Mouse (Mus musculus): ENCODE results near the gene Psmd12.

Psmd12 gene

GRCm38 (mm10) chr11:107509631-107510338, 30.5 kb downstream of the Psmd12 start:
- DNase-seq (ENCODE audit: extremely low read depth, low read depth): peak; percentile 25

GRCm38 (mm10) chr11:107510362-107511269, 31.3 kb downstream of the Psmd12 start:
- DNase-seq (ENCODE audit: extremely low read depth, low read depth): peak; percentile 49

DNA sequence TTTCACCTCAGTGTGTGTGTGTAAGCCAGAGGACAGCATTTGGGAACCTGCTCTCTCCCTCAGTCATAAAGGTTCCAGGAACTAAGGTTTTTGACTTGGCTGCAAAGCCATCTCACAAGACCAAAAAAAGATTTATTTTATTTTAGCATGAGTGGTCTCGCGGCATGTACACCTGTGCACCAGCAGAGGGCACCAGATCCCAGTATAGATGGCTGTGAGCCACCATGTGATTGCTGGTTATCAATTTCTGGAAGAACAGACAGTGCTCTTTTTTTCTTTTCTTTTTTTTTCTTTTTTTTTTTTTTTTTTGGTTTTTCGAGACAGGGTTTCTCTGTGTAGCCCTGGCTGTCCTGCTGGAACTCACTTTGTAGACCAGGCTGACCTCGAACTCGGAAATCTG, 32.7 kb downstream of the Psmd12 start:
- peak; percentile 63 for DNase-seq (ENCODE audit: extremely low read depth, low read depth)

- DNase-seq (ENCODE audit: extremely low read depth, low read depth): no peak
Measured at GRCm38 (mm10) chr11:107513047-107513446, 33.8 kb downstream of the Psmd12 start.

GRCm38 (mm10) chr11:107516387-107516786, 37.1 kb downstream of the Psmd12 start:
- no peak for DNase-seq (ENCODE audit: extremely low read depth, low read depth)

GRCm38 (mm10) chr11:107518645-107519429, 39.6 kb downstream of the Psmd12 start:
- no peak for DNase-seq (ENCODE audit: extremely low read depth, low read depth)

DNA sequence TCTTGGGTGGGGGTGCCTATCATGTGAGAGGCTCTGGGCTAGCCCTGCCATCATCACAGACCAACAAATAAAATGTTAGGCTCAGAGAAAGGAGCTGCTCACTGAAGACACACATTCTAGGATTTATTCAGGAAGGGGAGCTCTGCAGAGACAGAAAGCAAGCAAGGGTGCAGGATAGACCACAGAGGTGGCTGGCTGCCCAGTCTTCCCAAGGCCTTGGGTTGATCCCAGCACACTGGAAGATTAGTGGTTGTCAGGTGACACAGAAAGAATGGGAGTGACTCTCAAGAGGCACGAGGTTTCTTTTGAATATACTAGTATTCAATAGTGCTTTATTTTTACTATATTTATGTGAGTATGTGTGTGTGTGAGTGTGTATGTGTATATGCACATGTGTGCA, 41.9 kb downstream of the Psmd12 start:
- DNase-seq (ENCODE audit: extremely low read depth, low read depth): no peak

GRCm38 (mm10) chr11:107524966-107525365, 45.7 kb downstream of the Psmd12 start:
- no peak for DNase-seq (ENCODE audit: extremely low read depth, low read depth)

- DNase-seq (ENCODE audit: extremely low read depth, low read depth): no peak
Measured at GRCm38 (mm10) chr11:107527632-107528031, 48.3 kb downstream of the Psmd12 start.

DNA sequence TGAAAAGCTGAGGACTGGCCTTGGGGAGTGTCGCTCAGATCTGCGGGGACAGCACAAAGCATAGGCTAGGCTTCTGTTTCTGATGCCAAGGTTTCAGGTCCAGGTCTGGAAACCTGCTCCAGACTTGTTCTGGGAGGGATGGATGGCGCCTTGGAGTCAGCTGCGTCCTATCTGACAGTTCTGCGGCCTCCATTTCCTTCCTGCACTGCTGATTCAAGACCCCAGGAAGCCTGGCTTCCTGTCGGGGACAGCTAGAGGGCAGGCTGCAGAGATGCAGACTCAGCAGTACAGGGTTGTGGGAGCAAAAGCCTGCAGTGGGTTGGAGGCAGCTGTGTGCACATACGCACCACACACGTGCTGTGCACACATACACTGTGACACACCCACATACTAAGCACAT, 50.0 kb downstream of the Psmd12 start:
- DNase-seq (ENCODE audit: extremely low read depth, low read depth): no peak

GRCm38 (mm10) chr11:107531445-107531844, 52.2 kb downstream of the Psmd12 start:
- no peak for DNase-seq (ENCODE audit: extremely low read depth, low read depth)

GRCm38 (mm10) chr11:107532271-107532670, 53.0 kb downstream of the Psmd12 start:
- DNase-seq (ENCODE audit: extremely low read depth, low read depth): no peak

- DNase-seq (ENCODE audit: extremely low read depth, low read depth): no peak
Measured at GRCm38 (mm10) chr11:107538994-107539393, 59.7 kb downstream of the Psmd12 start.

DNA sequence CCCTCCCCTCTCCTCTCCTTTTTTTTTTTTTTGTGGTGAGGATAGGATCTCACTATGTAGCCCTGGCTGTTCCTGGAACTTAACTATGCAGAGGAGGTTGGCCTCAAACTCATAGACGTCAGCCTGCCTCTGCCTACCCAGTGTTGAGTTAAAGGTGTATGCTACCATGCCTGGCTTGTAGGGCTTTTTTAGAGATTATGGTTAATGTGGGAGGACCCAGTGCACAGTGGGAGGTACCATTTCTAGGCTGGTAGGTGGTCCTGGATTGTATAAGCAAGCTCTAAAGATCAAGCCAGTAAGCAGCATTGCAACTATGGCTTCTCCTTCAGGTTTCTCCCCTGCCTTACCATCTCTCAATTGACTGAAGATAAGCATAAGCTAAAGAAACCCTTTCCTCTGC, 61.1 kb downstream of the Psmd12 start:
- DNase-seq (ENCODE audit: extremely low read depth, low read depth): no peak

DNA sequence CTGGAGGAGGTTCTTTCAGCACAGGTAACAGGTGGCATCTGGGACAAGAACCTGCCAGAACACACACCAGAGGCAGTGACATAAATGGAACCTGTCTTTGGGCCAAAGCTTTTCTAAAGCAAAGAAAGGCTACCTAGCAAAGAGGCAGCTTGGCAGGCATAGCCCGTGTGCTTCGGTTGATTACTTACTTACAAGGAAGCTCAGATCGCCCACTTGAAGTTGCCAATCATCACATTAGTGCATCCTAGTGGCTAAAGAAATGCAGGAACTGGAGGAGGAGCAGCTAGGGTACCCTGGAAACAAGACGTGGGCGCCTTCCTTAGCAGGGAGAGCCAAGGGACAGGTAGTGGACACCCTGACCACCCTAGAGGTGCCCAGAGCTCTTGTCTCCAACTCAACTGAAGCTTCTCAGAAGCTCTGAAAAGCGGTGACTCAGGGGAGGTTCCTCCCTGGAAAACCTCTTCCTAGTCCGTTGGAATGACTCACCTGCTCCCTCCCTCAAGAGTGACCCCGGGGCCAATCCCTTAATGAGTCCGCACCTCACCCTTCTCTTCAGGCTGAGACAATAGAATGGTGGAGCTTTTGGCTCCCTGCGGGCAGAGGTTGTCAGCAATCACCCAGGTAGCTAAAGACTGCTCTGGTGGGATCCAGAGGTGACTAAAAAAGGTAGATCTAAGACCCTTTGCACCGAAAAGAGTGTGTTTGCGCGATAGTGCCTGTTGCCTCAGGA, 66.6 kb downstream of the Psmd12 start:
- DNase-seq (ENCODE audit: extremely low read depth, low read depth): no peak

DNA sequence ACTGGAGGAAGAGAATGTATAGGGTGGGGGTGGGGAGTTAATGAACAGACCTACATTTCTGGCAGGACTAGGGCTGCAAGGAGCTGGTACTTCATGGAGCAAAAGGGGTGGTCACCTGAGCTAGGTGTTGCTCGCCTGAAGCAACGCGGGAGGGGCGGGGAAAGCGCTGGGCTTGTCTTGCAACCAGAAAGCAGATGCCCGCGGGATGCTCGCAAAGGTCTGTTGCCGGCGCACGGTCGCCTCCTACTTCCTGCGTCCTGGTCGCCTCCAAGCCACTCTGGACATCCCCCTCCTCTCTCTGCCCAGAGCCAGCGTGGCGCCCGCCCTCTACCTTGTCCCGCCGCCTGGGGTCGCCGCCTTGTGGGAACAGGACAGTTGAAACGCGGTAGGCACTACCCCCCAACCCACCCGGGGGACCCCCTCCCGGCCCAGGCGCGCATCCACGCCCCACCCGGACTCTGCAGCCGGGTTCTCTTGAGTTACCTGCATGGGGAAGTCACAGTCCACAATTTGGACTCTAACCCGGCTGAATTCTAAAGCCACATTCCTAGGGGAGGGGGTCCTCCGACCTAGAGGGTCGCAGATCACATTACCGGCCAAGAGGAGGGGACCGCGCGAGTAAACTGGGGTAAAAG, 67.5 kb downstream of the Psmd12 start:
- DNase-seq (ENCODE audit: extremely low read depth, low read depth): peak; percentile 6

GRCm38 (mm10) chr11:107547351-107548203, 68.3 kb downstream of the Psmd12 start, which contains the start of gene Helz:
Gene Helz, plus strand, starts transcription at chr11:107547930.
- peak; percentile 68 for DNase-seq (ENCODE audit: extremely low read depth, low read depth)

DNA sequence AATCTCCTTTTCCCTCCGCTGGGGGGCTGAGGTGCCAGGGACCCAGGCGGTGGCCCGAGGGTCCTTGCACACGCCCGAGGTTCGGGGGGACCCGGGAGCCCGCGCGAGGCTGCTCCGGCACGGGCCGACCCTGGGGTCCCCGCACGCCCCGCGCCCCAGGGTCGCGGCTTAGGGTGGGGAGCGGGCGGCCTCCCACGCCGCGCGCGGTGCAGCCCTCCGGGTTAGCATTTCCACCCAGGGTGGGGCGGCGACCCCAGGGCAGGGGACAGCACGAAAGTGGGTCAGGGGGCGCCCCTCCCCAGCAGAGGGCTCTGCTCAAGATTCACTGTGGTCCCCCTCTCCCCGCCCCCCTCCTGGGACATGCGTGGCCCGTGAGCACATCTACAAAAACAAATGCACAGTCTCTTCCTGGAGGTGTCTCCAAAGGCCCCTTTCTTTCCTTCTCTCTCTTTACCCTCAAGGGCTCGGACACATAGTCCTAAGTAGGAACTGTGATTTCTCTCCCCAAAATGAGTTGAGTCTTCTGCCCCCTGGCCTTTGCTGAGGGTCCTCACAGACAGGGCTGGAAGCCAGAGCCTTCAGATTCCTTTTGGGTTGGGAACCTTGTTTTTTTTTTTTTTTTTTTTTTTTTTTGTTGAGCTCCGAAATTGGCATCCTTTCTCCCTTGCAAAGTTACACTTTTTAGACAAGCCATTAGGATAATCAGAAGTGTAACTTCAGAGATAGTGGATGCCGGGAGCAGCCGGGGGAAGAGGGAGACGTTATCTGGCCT, 69.1 kb downstream of the Psmd12 start:
- DNase-seq (ENCODE audit: extremely low read depth, low read depth): no peak
